Mouse (Mus musculus) bone marrow, adult 2 months (tissue): Measurements from ENCODE around the gene Palmd. TPM values are rescaled to one million over a fixed set of nuclear protein-coding genes. Genes with fewer than 3 reads are reported as not detected.
A peak's percentile ranks its signal among the peaks of the same experiment; 100 is the strongest.

Experiments used
- H3K27ac ChIP-seq: fragments of 200-500 bp; 2 replicates; pipeline ENCODE4 v1.5.1; 2012; ENCODE audit warnings: low read depth, mild to moderate bottlenecking, control low read depth, inconsistent platforms, low read length; ENCODE audit not compliant: control insufficient read depth, poor library complexity, insufficient read depth
- H3K4me1 ChIP-seq: fragments of 200-500 bp; 2 replicates; pipeline ENCODE4 v1.6.1; 2011; ENCODE audit warnings: low read length; ENCODE audit not compliant: control insufficient read depth, insufficient read depth
- H3K4me3 ChIP-seq: fragments of 200-500 bp; replicated peaks from 2 replicates; pipeline ENCODE3; 2011; ENCODE audit warnings: mild to moderate bottlenecking, low read depth, low read length, control low read depth; ENCODE audit not compliant: control insufficient read depth
- CTCF ChIP-seq: fragments of 200-500 bp; IDR thresholded peaks from 2 replicates; pipeline ENCODE4 v1.5.1; 2011; ENCODE audit warnings: low read length, control low read depth; ENCODE audit not compliant: control insufficient read depth, insufficient read depth
- POLR2A ChIP-seq: fragments of 200-500 bp; IDR thresholded peaks from 2 replicates; pipeline ENCODE4 v1.6.1; 2011; ENCODE audit warnings: low read depth, mild to moderate bottlenecking, control low read depth, low read length, borderline replicate concordance; ENCODE audit not compliant: control insufficient read depth
- WGBS: fragments of 180-500 bp; shearing (Covaris S2); methylation state at CpG from one replicate; pipeline ENCODE4 v1.1.7; 2018; 5-methylcytosine and 5-hydroxymethylcytosine counted together
- polyA plus RNA-seq: library from polyadenylated mRNA; stranded (reverse); fragments of >200 nt; gene quantifications from 2 replicates; pipeline ENCODE4 v1.2.4, GENCODE M21; 2011; ENCODE audit warnings: low replicate concordance; ENCODE audit not compliant: missing spikeins, insufficient read depth, insufficient read length

Palmd gene
- polyA plus RNA-seq, 1 experiment, result 1.6 TPM

GRCm38 (mm10) chr3:116967436-116967835 lies 1.4 kb downstream of the Palmd start:
- WGBS, result 89% methylated on average over 6 of the region's 6 CpGs
- Histone ChIP-seq H3K4me1 (no peaks in the 10 kb centered on the region), H3K4me3 (no peak overlapping the region), H3K27ac (no peak overlapping the region)
- TF ChIP-seq POLR2A, result no peak
- no peak for TF ChIP-seq CTCF

GRCm38 (mm10) chr3:116966800-116967199 lies 2.0 kb downstream of the Palmd start:
- TF ChIP-seq CTCF, result no peak
- no peak for TF ChIP-seq POLR2A
- H3K4me1 ChIP-seq, result no peaks in the 10 kb centered on the region
- no peak overlapping the region for H3K27ac ChIP-seq
- no peak overlapping the region for H3K4me3 ChIP-seq
- 80% methylated on average over 6 of the region's 6 CpGs for WGBS

GRCm38 (mm10) chr3:116966225-116966624 lies 2.6 kb downstream of the Palmd start:
- Histone ChIP-seq H3K27ac (no peak overlapping the region), H3K4me1 (no peaks in the 10 kb centered on the region), H3K4me3 (no peak overlapping the region)
- WGBS, result 9% methylated on average over 4 of the region's 4 CpGs
- TF ChIP-seq POLR2A (no peak), CTCF (0 out of 2 replicates have a peak, but pooled peaks have one; percentile 12)

GRCm38 (mm10) chr3:116964426-116964825 lies 4.4 kb downstream of the Palmd start:
- Histone ChIP-seq H3K4me3 (no peak overlapping the region), H3K4me1 (no peaks in the 10 kb centered on the region), H3K27ac (no peak overlapping the region)
- TF ChIP-seq POLR2A (no peak), CTCF (no peak)
- 92% methylated on average over 9 of the region's 9 CpGs for WGBS

GRCm38 (mm10) chr3:116963213-116963612 lies 5.6 kb downstream of the Palmd start:
- H3K27ac ChIP-seq, result no peak overlapping the region
- H3K4me3 ChIP-seq, result no peak overlapping the region
- no peaks in the 10 kb centered on the region for H3K4me1 ChIP-seq
- 64% methylated on average over 4 of the region's 4 CpGs for whole genome bisulfite sequencing
- TF ChIP-seq POLR2A (no peak), CTCF (no peak)

- Histone ChIP-seq H3K4me1 (no peaks in the 10 kb centered on the region), H3K27ac (no peak overlapping the region), H3K4me3 (no peak overlapping the region)
- TF ChIP-seq CTCF (no peak), POLR2A (no peak)
- 77% methylated on average over 15 of the region's 15 CpGs for WGBS
Measured at GRCm38 (mm10) chr3:116961354-116962142, 7.2 kb downstream of the Palmd start.

GRCm38 (mm10) chr3:116960414-116960813 lies 8.4 kb downstream of the Palmd start:
- TF ChIP-seq POLR2A (no peak), CTCF (no peak)
- Histone ChIP-seq H3K4me1 (no peaks in the 10 kb centered on the region), H3K27ac (no peak overlapping the region), H3K4me3 (no peak overlapping the region)
- WGBS, result 72% methylated on average over 2 of the region's 2 CpGs

- Histone ChIP-seq H3K27ac (no peak overlapping the region), H3K4me3 (no peak overlapping the region), H3K4me1 (no peaks in the 10 kb centered on the region; the same call in 1 of the 2 replicates)
- TF ChIP-seq POLR2A, result no peak
- TF ChIP-seq CTCF, result no peak
- 72% methylated on average over 6 of the region's 6 CpGs for WGBS
Measured at GRCm38 (mm10) chr3:116955061-116955460, 13.7 kb downstream of the Palmd start.
